Mouse (Mus musculus): Measurements from ENCODE around the gene St8sia4. TPM values are rescaled to one million over a fixed set of nuclear protein-coding genes. Genes with fewer than 3 reads are reported as not detected.

Gene St8sia4
- polyA plus RNA-seq (2012; ENCODE audit: insufficient read depth, insufficient read length, missing spikeins): 81.1 and 86.3 TPM in 2 replicates

GRCm38 (mm10) chr1:95667435-95668252 is at the start of gene St8sia4:
Gene St8sia4 (minus strand): TSS chr1:95667571.
- Histone ChIP-seq H3K27ac (ENCODE audit: insufficient read depth, low read depth, low read length) (peak within 1 kb of the TSS; percentile 79), H3K4me1 (ENCODE audit: control insufficient read depth, insufficient read depth, low read length) (peaks cover 16% of the 10 kb centered on the region), H3K4me3 (ENCODE audit: insufficient read depth, low read length) (peak within 1 kb of the TSS; percentile 74)
- no peak for TF ChIP-seq POLR2A (IDR thresholded peaks at IDR 0.05; ENCODE audit: borderline replicate concordance, low read depth, low read length)
- TF ChIP-seq CTCF (IDR thresholded peaks at IDR 0.05; ENCODE audit: low read depth, low read length): no peak

GRCm38 (mm10) chr1:95709181-95709580 is 41.8 kb upstream of the St8sia4 start:
- no peak overlapping the region for H3K27ac ChIP-seq (ENCODE audit: insufficient read depth, low read depth, low read length)
- no peaks in the 10 kb centered on the region for H3K4me1 ChIP-seq (ENCODE audit: control insufficient read depth, insufficient read depth, low read length)
- TF ChIP-seq POLR2A (IDR thresholded peaks at IDR 0.05; ENCODE audit: borderline replicate concordance, low read depth, low read length) (no peak), CTCF (IDR thresholded peaks at IDR 0.05; ENCODE audit: low read depth, low read length) (no peak)
- H3K4me3 ChIP-seq (ENCODE audit: insufficient read depth, low read length): no peak overlapping the region

GRCm38 (mm10) chr1:95699903-95700302 is 32.5 kb upstream of the St8sia4 start:
- H3K4me3 ChIP-seq (ENCODE audit: insufficient read depth, low read length): no peak overlapping the region
- no peaks in the 10 kb centered on the region for H3K4me1 ChIP-seq (ENCODE audit: control insufficient read depth, insufficient read depth, low read length)
- no peak overlapping the region for H3K27ac ChIP-seq (ENCODE audit: insufficient read depth, low read depth, low read length)
- TF ChIP-seq POLR2A (IDR thresholded peaks at IDR 0.05; ENCODE audit: borderline replicate concordance, low read depth, low read length) (no peak), CTCF (IDR thresholded peaks at IDR 0.05; ENCODE audit: low read depth, low read length) (no peak)

GRCm38 (mm10) chr1:95674052-95674451 is 6.7 kb upstream of the St8sia4 start:
- Histone ChIP-seq H3K4me3 (ENCODE audit: insufficient read depth, low read length) (no peak overlapping the region), H3K4me1 (ENCODE audit: control insufficient read depth, insufficient read depth, low read length) (peaks cover 2% of the 10 kb centered on the region; the same call in 1 of the 2 replicates), H3K27ac (ENCODE audit: insufficient read depth, low read depth, low read length) (no peak overlapping the region)
- TF ChIP-seq POLR2A (IDR thresholded peaks at IDR 0.05; ENCODE audit: borderline replicate concordance, low read depth, low read length) (no peak), CTCF (IDR thresholded peaks at IDR 0.05; ENCODE audit: low read depth, low read length) (no peak)

GRCm38 (mm10) chr1:95668253-95668805 is 958 bp upstream of the St8sia4 start:
- Histone ChIP-seq H3K27ac (ENCODE audit: insufficient read depth, low read depth, low read length) (peak overlapping the region; percentile 79), H3K4me3 (ENCODE audit: insufficient read depth, low read length) (peak overlapping the region; percentile 74), H3K4me1 (ENCODE audit: control insufficient read depth, insufficient read depth, low read length) (peaks cover 16% of the 10 kb centered on the region)
- TF ChIP-seq POLR2A (IDR thresholded peaks at IDR 0.05; ENCODE audit: borderline replicate concordance, low read depth, low read length) (no peak), CTCF (IDR thresholded peaks at IDR 0.05; ENCODE audit: low read depth, low read length) (no peak)

GRCm38 (mm10) chr1:95666541-95667320 is 640 bp downstream of the St8sia4 start:
- Histone ChIP-seq H3K27ac (ENCODE audit: insufficient read depth, low read depth, low read length) (peak overlapping the region; percentile 71), H3K4me3 (ENCODE audit: insufficient read depth, low read length) (peak overlapping the region; percentile 74), H3K4me1 (ENCODE audit: control insufficient read depth, insufficient read depth, low read length) (peaks cover 16% of the 10 kb centered on the region)
- no peak for TF ChIP-seq CTCF (IDR thresholded peaks at IDR 0.05; ENCODE audit: low read depth, low read length)
- no peak for TF ChIP-seq POLR2A (IDR thresholded peaks at IDR 0.05; ENCODE audit: borderline replicate concordance, low read depth, low read length)

GRCm38 (mm10) chr1:95665951-95666484 is 1.4 kb downstream of the St8sia4 start:
- H3K4me3 ChIP-seq (ENCODE audit: insufficient read depth, low read length): peak overlapping the region; percentile 74
- TF ChIP-seq POLR2A (IDR thresholded peaks at IDR 0.05; ENCODE audit: borderline replicate concordance, low read depth, low read length) (no peak), CTCF (IDR thresholded peaks at IDR 0.05; ENCODE audit: low read depth, low read length) (no peak)
- peaks cover 16% of the 10 kb centered on the region for H3K4me1 ChIP-seq (ENCODE audit: control insufficient read depth, insufficient read depth, low read length)
- peak overlapping the region; percentile 71 for H3K27ac ChIP-seq (ENCODE audit: insufficient read depth, low read depth, low read length)

GRCm38 (mm10) chr1:95664969-95665702 is 2.2 kb downstream of the St8sia4 start:
- Histone ChIP-seq H3K27ac (ENCODE audit: insufficient read depth, low read depth, low read length) (peak overlapping the region; percentile 71), H3K4me1 (ENCODE audit: control insufficient read depth, insufficient read depth, low read length) (peaks cover 18% of the 10 kb centered on the region), H3K4me3 (ENCODE audit: insufficient read depth, low read length) (peak overlapping the region; percentile 74)
- no peak for TF ChIP-seq CTCF (IDR thresholded peaks at IDR 0.05; ENCODE audit: low read depth, low read length)
- no peak for TF ChIP-seq POLR2A (IDR thresholded peaks at IDR 0.05; ENCODE audit: borderline replicate concordance, low read depth, low read length)

GRCm38 (mm10) chr1:95664321-95664825 is 3.0 kb downstream of the St8sia4 start:
- peak overlapping the region; percentile 74 for H3K4me3 ChIP-seq (ENCODE audit: insufficient read depth, low read length)
- peak overlapping the region; percentile 71 for H3K27ac ChIP-seq (ENCODE audit: insufficient read depth, low read depth, low read length)
- TF ChIP-seq CTCF (IDR thresholded peaks at IDR 0.05; ENCODE audit: low read depth, low read length) (0 out of 2 replicates have a peak, but pooled peaks have one; percentile 9), POLR2A (IDR thresholded peaks at IDR 0.05; ENCODE audit: borderline replicate concordance, low read depth, low read length) (no peak)
- peaks cover 18% of the 10 kb centered on the region for H3K4me1 ChIP-seq (ENCODE audit: control insufficient read depth, insufficient read depth, low read length)

Measured in bone marrow macrophage, adult 2 months (primary cell).